Mouse (Mus musculus): ENCODE measurements around the gene Dlx1. TPM values are rescaled to one million over a fixed set of nuclear protein-coding genes. Genes with fewer than 3 reads are reported as not detected.
A peak's percentile ranks its signal among the peaks of the same experiment; 100 is the strongest.

Dlx1 gene
- total RNA-seq, 1 experiment from 2014 or later, result 0.26 TPM

DNA sequence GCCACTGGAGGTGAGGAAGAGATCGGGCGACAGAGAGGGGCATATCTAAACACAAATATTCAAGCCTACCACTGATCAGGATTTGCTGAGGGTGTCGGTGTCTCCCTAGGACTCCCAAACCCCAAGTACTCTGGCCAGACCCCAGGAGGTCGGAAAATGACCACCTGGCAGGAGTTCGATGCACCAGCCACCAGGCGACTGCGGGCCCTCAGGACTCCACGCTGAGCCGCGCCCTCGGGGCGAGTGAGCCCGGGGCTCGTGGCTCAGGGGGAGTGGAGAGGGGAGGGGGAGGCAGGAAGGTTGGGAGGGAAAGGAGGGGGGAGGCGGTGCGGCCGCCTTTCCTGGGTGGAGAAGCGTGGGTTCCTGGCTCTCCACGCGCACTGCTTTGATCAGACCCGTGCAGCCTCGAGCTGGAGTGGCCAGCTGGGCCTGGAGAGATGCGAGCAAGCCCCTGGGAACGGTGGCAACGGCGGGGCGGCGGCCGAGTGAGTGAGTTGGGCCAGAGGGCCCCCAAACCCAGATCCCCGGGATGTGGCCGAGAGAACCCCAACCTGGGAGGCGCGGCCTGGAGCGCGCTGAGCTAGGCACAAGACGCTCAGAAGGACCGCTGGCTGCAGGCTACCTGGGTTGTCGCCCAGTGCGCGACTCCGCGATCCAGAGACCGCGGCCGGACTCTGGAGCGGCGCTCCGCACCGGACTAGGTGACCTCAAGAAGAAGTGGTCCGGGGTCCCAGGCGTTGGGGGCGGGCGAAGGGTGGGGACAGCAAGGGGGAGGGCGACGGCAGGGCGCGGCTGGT, 999 bp downstream of the Dlx1 start:
- DNase-seq, result no peak

- DNase-seq, result peak; percentile 88
Measured at GRCm38 (mm10) chr2:71529511-71530351, 1.8 kb downstream of the Dlx1 start.

- no peak for DNase-seq
Measured at GRCm38 (mm10) chr2:71530391-71531123, 2.6 kb downstream of the Dlx1 start.

GRCm38 (mm10) chr2:71531124-71531590, 3.2 kb downstream of the Dlx1 start:
- DNase-seq, result no peak

GRCm38 (mm10) chr2:71531990-71532970, 4.4 kb downstream of the Dlx1 start:
- no peak for DNase-seq

- DNase-seq, result no peak
Measured at GRCm38 (mm10) chr2:71533094-71533493, 5.2 kb downstream of the Dlx1 start.

- peak; percentile 20 for DNase-seq
Measured at GRCm38 (mm10) chr2:71534242-71535052, 6.5 kb downstream of the Dlx1 start.

DNA sequence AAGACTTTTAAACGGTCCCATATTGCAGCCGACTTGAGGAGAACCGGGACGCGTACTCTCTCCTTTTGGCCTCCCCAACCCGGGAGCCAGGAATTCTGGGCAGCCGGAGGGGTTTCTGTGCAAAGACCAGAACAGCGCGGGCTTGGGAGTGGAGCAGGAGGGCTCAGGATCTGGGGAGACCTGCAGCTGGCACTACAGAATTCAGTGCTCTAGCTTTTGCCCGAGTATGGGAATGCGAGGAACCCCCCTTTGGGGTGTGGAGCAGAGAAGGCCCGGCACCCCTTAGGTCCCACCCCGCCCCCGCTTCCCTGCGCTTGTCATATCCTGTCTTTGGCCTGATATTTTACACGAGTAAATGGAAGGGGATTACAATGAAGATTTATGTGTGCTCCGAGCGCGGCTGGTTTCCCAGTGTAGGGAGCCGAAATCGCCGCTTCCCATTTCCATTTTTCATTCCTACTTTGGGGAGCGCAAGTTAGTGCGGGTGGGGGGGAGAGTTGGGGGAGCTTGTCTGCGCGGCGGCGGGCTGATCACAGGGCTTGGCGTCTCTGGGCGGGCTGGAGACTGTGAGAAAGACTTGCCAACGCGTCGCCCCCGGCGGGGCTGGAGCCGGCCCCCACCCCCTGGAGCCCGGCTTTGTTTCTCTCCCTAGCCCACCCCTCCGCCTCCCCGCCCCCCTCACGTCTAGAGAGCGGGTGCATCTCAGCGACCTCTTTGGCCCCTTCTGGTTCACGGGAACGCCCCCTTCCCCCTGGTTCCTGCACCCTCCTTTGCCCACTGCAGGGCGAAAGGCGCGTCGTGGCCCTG, 12.9 kb downstream of the Dlx1 start:
- no peak for DNase-seq

DNA sequence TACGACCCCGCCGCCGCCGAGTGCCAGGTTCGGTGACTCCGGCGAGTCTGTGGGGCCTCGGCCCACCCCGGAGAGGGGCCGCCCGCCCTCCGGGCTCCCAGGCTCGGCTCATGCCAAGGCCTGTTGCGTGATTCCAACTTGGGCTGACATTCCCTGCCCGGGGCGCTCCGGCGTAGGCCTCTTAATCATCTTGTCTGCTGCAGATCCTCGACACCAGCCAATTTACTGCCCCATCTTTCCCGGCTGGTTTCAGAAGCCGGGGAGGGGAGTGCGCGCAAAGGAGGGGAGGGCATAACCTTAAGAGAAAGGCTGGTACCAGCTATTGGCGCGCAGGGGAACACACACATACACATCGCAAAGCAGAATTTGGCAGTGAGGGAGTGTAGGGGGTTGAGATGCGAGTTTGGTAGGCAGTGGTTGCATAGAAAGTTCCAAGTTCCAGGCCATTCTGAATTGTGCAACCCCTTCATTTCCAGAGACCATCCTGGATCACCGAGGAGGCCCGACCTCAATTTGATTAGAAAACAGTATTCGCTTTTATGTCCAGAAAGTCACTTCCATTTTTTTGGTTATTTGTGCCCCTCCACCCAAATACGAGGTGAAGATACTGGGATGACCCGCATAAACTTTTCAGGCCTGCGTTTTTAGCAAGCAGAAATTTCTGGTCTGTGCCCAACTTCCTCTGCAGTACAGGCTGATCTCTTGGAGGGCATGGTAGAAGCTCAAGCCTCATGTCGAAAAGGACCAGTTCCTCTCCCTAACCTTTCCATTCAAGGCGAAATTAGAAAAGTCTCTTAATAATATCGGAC, 13.7 kb downstream of the Dlx1 start:
- DNase-seq, result no peak

- DNase-seq, result no peak
Measured at GRCm38 (mm10) chr2:71542227-71542815, 14.4 kb downstream of the Dlx1 start.

DNA sequence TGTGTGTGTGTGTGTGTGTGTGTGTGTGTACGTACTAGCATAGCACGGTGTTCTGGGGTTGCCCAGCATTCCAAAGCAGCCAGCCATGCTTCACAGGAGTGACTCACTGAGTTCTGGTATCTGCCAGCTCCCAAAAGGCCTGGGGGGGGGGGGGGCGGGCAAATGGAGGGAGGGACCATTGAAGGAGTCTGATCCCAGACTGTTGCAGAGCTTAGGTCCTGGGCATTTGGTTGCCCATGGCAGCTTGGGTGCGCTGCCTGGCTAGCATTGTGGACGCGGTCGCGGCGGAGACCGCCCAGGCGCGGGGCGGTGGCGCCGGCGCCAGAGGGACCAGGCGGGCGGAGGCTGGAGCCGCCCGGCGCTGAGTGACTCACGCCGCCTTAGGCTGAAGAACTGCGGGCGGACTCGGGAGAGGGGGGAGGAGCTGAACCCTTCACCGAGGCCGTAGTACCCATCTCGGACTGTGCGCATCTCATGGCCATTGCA, 14.9 kb downstream of the Dlx1 start:
- DNase-seq, result peak; percentile 64

GRCm38 (mm10) chr2:71543531-71543930, 15.6 kb downstream of the Dlx1 start:
- no peak for DNase-seq

DNA sequence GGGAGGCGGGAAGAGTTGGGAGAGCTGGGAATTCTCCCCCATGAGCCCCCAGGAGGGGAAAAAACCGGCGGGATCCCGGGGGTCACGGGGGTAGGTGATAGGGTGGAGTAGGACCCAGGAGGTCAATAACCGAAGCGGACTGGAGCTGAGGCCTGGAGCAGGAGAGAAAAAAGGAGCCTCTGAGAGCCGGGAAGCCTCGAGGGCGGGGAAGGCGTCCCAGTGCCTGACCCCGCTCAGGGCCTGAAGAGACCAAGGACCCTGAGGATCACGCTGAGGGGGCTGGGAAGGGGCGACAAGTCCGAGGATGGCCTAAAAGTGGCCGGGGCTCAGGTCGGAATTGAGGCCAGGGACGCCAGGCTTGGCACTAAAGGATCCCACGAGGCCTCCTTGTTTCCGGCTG, 16.0 kb downstream of the Dlx1 start:
- DNase-seq, result no peak

DNA sequence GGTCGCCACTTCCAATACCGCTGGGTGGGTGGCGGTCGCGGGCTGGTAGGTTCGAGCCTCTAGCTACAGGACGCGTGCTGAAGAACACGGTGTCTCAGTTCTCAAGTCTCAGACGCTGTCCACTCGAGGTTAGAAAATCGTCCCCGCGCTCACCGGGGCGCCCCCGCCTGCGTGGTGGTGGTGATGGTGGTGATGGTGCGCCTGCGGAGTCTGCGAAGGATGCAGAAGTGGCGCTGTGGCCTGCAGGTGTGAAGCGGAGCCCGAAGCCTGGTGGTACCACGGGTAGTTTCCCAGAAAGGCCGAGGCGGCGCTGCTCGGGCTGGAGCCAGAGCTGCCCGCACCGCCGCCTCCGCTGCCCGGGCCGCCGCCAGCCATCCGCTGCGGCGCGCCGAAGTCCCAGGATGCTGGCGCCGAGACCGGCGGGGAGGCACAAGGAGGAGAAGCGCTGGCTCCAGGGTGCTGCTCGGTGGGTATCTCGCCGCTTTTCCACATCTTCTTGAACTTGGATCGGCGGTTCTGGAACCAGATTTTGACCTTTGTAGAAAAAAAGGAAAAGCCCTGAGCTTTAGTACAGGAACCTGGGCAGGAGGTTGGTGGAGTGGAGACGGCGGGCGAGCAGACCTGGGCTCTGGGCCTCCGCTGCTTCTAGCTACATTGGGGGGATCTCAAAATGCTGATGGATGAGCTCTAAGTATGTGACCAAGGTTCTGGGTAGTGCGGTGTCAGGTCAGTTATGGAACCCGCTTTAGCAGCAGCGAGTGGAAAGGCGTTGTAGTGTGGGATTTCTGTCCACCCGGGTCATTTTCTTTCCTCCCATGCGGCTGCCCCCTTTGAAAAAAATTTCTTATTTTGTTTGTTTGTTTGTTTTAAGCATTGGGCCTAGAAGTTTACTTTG, 16.7 kb downstream of the Dlx1 start:
- DNase-seq, result no peak

DNA sequence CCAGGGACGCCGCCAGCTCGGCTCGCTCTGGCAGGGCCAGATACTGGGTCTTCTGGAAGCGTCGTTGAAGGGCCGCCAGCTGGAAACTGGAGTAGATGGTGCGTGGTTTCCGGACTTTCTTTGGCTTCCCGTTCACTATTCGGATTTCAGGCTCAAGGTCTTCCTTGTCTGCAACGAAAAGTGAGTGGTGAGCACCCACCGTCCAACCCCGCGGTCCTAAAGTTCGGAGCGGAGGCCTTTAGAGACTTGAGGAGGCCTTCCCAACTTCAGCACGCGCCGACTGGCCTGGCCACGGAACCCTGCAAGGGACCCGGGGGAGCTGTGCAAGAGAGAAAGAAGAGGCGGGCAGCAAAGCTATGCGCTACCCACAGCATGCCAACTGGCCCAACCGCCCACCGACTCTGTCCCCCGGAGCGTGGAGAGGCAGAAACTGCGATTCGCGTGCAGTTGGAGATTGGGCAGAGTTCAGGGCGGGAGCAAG, 17.5 kb downstream of the Dlx1 start:
- DNase-seq, result peak; percentile 25

GRCm38 (mm10) chr2:71545882-71546639, 18.1 kb downstream of the Dlx1 start:
- DNase-seq, result peak; percentile 52
